Mouse (Mus musculus): ENCODE data around the gene Gpr82. TPM values are rescaled to one million over a fixed set of nuclear protein-coding genes. Genes with fewer than 3 reads are reported as not detected.

The Gpr82 gene
- polyA plus RNA-seq, 1 experiment, result not detected

DNA sequence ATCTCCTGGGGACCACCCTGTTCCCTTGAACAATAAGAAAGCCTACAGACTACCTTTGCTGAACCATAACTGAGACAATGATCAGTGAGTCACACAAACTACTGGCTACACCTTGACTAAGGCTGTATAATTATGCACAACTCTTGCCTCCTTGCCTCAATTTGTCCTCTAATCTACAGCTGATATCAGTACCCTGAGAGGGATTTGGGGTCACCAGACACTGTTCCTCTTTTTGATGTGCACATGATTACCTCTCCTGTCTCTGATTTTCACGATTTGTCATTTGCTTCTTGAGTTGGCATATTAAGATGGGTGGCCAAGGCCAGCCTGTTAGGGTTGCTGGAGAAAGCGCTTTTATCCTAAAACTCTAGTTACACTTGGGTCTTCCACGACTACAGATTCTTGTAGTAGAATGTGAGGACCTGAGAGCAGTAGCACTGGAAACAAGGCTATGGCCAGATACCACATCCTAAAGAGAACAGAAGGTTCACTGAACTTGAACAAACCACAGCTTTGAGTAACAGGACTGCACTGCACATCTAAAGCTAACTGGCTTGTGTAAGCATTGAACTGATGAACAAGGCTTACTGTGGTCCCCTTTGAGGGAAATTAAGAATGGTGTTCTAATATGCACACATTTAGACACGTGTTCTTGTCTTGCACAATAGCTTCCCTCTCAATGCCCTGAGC, 1.8 kb upstream of the Gpr82 start:
- no peak overlapping the region for H3K4me3 ChIP-seq (ENCODE audit: insufficient read depth, low read depth, low read length)

DNA sequence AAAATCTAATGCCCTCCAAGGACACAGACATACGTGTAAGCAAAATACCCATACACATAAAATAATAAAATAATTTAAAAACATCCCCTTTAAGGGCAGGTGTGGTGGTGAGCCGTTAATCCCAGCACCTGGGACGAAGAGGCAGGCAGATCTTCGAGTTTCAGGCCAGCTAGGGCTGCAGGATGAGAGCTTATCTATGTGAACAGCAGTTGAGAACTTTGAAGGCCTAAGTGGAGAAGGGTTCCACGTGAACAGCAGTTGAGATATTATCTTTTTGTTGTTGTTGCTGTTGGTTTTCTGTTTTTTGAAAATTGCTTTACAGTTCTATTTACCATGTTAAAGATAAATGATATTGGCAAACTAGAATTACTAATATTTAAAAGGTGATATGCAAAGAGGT, 7.7 kb downstream of the Gpr82 start:
- no peak overlapping the region for H3K4me3 ChIP-seq (ENCODE audit: insufficient read depth, low read depth, low read length)
- H3K4me1 ChIP-seq (ENCODE audit: control insufficient read depth, insufficient read depth, insufficient read length, low read length), result no peaks in the 10 kb centered on the region
- H3K27ac ChIP-seq (replicated peaks; ENCODE audit: low read depth, low read length), result no peak overlapping the region

More for the DNA sequence above, 1.8 kb upstream of the Gpr82 start:
- Histone ChIP-seq H3K27ac (replicated peaks; ENCODE audit: low read depth, low read length) (no peak overlapping the region), H3K4me1 (ENCODE audit: control insufficient read depth, insufficient read depth, insufficient read length, low read length) (no peaks in the 10 kb centered on the region; the same call in 1 of the 2 replicates)

DNA sequence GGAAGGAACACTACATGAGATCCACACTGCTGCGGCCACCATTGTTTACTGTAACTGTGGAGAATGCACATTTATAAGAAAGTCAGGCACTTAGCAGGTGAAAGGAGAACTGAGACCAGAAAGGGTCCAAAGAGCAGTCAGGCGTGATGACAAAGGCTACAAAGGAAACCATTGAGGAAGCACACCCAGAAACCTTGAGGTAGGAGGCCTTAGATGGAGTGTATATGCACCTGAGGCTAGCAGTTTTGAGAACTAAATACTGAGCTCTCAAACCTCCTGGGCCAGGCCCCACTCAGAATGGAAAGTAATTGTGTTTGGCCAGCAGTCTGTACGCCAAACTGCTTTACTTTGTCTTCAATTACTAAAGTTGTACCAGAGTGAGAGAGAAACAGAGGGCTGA, 9.2 kb downstream of the Gpr82 start:
- H3K4me3 ChIP-seq (ENCODE audit: insufficient read depth, low read depth, low read length), result no peak overlapping the region
- no peak overlapping the region for H3K27ac ChIP-seq (replicated peaks; ENCODE audit: low read depth, low read length)
- H3K4me1 ChIP-seq (ENCODE audit: control insufficient read depth, insufficient read depth, insufficient read length, low read length), result no peaks in the 10 kb centered on the region

DNA sequence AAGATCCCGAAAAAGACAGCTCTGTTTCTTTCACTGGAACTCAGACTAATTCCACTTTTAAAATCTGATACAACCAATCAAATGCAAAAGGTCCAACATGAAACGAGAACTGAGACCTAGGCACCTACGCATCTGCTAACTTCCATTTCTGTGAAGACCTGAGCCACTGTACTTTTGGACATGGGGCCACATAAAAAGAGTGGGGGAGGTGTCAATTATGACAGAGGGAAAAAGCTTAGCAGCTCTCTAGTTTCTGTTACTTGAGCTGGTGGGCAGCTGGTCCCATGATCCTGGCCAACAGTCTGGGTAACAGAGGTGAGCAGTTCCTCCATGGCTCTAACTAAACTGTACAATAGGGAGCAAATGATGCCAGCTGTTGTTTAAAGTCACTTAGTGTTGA, 11.8 kb downstream of the Gpr82 start:
- Histone ChIP-seq H3K27ac (replicated peaks; ENCODE audit: low read depth, low read length) (no peak overlapping the region), H3K4me1 (ENCODE audit: control insufficient read depth, insufficient read depth, insufficient read length, low read length) (no peaks in the 10 kb centered on the region), H3K4me3 (ENCODE audit: insufficient read depth, low read depth, low read length) (no peak overlapping the region)

DNA sequence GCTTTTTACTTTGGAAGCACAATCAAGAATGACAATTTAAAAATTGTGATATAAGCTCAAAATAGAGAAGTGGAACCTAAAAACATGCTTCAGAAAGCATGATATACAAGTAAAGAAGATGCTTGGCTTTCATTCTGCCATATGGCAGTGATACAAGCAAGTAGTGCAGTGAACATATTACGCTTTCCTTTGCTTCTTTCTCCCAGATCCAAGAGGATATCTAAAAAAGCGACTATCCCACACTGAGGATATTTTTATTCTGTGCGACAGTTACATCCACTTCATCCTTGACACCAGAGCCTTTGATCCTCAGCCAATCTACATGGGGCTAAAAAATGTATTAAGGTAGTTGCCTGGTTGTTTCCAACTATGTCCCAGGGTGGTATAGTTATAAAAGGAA, 20.6 kb downstream of the Gpr82 start:
- no peak overlapping the region for H3K27ac ChIP-seq (replicated peaks; ENCODE audit: low read depth, low read length)

DNA sequence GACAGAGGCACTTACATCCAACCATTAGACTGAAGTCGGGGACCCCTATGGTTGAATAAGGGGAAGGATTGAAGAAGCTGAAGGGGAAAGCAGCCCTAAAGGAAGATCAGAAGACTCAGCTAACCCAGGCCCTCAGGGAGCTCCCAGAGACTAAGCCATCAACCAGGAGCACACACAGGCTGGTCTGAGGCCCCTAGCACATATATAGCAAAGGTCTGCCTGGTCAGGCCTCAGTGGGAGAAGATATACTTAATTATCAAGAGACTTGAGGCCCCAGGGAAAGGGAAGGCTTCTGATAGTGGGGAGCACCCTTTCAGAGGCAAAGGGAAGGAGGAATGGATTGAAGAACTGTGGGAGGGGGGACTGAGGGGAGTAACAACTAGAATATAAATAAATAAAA, 25.4 kb downstream of the Gpr82 start:
- Histone ChIP-seq H3K4me3 (ENCODE audit: insufficient read depth, low read depth, low read length) (no peak overlapping the region), H3K27ac (replicated peaks; ENCODE audit: low read depth, low read length) (no peak overlapping the region), H3K4me1 (ENCODE audit: control insufficient read depth, insufficient read depth, insufficient read length, low read length) (no peaks in the 10 kb centered on the region)

More for the DNA sequence above, 20.6 kb downstream of the Gpr82 start:
- Histone ChIP-seq H3K4me3 (ENCODE audit: insufficient read depth, low read depth, low read length) (no peak overlapping the region), H3K4me1 (ENCODE audit: control insufficient read depth, insufficient read depth, insufficient read length, low read length) (no peaks in the 10 kb centered on the region)

DNA sequence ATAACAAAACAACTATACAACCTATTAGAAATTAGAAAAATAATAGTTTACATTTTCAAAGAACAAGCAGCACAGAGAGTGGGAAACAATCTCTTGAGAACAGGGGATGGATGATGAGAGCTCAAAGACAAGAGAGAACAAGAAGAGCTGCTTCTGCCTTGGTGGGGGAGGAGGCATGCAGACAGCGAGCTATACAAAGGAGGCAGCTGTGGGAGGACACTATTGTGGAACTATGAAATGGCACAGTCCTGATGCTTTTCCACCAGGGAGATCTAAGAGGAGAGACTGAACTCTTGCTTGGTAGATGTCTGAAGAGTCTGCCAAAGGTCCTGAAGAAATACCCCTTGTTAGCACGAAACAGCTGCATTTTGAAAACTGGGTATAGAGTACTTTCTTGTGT, 27.2 kb downstream of the Gpr82 start:
- no peak overlapping the region for H3K27ac ChIP-seq (replicated peaks; ENCODE audit: low read depth, low read length)
- H3K4me1 ChIP-seq (ENCODE audit: control insufficient read depth, insufficient read depth, insufficient read length, low read length), result no peaks in the 10 kb centered on the region
- no peak overlapping the region for H3K4me3 ChIP-seq (ENCODE audit: insufficient read depth, low read depth, low read length)

DNA sequence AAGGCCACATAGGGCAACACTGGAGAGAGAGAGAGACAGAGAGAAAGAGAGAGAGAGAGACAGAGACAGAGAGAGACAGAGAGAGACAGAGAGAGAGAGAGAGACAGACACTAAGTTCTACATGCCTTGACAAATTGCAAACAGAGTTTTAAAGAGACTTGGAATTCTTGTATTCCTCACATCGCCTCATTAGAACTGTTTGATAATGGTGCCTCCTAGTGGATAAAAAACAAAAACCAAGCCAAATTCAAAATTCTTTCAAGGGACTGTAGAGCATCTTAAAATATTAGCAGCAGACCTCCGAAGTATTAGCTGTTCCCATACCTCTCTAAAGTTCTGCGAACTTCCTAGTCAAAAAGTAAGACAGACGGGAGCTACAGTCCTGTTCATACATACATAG, 30.7 kb downstream of the Gpr82 start:
- Histone ChIP-seq H3K27ac (replicated peaks; ENCODE audit: low read depth, low read length) (no peak overlapping the region), H3K4me3 (ENCODE audit: insufficient read depth, low read depth, low read length) (no peak overlapping the region)

DNA sequence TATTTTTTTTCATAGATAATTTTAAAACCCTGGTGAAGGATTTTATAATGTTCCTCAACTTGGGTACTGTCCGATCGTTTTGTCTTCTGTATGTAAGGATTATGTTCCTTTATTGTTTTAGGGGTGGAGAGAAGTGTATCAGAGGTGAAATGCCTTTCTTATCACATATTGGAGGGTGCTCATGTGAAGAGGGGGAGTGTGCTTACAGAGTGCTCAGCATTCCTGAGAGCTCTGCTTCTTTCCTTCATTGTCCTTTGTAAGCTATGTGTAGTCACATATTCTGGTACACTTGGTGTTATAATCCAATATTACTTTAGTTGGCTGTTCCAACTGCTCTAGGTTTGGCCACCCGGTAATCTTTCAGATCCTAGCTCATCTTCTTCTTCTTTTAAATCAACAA, 39.5 kb downstream of the Gpr82 start:
- H3K4me1 ChIP-seq (ENCODE audit: control insufficient read depth, insufficient read depth, insufficient read length, low read length), result no peaks in the 10 kb centered on the region
- no peak overlapping the region for H3K4me3 ChIP-seq (ENCODE audit: insufficient read depth, low read depth, low read length)
- H3K27ac ChIP-seq (replicated peaks; ENCODE audit: low read depth, low read length), result no peak overlapping the region

More for the DNA sequence above, 30.7 kb downstream of the Gpr82 start:
- no peaks in the 10 kb centered on the region for H3K4me1 ChIP-seq (ENCODE audit: control insufficient read depth, insufficient read depth, insufficient read length, low read length)

DNA sequence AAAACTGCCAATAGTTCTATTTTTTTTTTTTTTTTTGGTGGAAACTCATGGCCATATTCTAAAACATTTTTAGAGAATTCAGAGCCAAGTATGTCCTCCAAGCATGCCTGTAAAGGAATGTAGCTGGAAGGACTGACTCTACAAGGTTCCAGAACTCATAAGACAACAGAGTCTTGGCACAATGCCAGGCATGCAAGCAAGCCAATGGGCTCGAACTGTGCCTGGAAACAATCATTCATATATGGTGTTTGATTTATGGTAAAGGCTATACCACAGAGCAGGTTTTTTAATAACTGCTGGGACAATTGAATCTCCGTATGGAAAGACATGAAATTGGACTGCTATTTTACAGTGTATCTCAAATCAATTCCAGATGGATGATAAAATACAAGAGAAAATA, 43.9 kb downstream of the Gpr82 start:
- H3K27ac ChIP-seq (replicated peaks; ENCODE audit: low read depth, low read length), result no peak overlapping the region
- no peaks in the 10 kb centered on the region for H3K4me1 ChIP-seq (ENCODE audit: control insufficient read depth, insufficient read depth, insufficient read length, low read length)
- H3K4me3 ChIP-seq (ENCODE audit: insufficient read depth, low read depth, low read length), result no peak overlapping the region

DNA sequence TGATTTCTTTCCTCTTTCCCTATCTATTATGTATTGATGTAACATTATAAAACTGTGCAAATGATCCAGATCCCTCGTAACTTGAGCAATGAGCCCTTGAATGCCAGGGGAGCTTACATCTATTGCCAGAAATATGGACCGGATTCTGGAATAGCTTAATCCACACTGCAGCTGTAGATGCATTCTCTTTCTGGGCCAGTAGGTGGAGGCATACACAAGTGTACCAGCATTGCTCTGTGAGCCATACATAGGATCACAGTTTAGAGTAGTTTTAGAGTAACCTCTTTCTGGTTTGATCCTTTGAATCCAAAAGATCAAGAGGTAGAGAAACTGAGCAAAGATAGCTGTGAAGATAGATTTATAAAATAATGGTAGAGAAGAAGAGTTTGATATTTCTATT, 49.0 kb downstream of the Gpr82 start:
- H3K4me1 ChIP-seq (ENCODE audit: control insufficient read depth, insufficient read depth, insufficient read length, low read length), result no peaks in the 10 kb centered on the region
- H3K4me3 ChIP-seq (ENCODE audit: insufficient read depth, low read depth, low read length), result no peak overlapping the region
- H3K27ac ChIP-seq (replicated peaks; ENCODE audit: low read depth, low read length), result no peak overlapping the region

Other genes starting within 250 kb of the Gpr82 start
- not detected in 2 replicates for gene Nyx, start 195.3 kb upstream of the Gpr82 start, polyA plus RNA-seq (2012; ENCODE audit: insufficient read depth, insufficient read length, missing spikeins)
- 1.6 and 2.2 TPM in 2 replicates for gene Gpr34, start 29.3 kb upstream of the Gpr82 start, polyA plus RNA-seq (2012; ENCODE audit: insufficient read depth, insufficient read length, missing spikeins)
- gene Cask, start 190.0 kb downstream of the Gpr82 start, polyA plus RNA-seq (2012; ENCODE audit: insufficient read depth, insufficient read length, missing spikeins), result 16.2 and 23.0 TPM in 2 replicates

Data from brown adipose tissue, adult 24 weeks (tissue).